Mouse (Mus musculus) lung, adult 2 months (tissue): ENCODE measurements around the gene 4930519P11Rik.

ENCODE experiments used
- CTCF ChIP-seq: fragments of 200-500 bp; IDR thresholded peaks from 2 replicates; pipeline ENCODE4 v1.5.1; 2011; ENCODE audit warnings: mild to moderate bottlenecking, low read length, control low read depth; ENCODE audit not compliant: insufficient read depth
- POLR2A ChIP-seq: fragments of 200-500 bp; IDR thresholded peaks from 2 replicates; pipeline ENCODE4 v1.6.1; 2011; ENCODE audit warnings: low read depth, mild to moderate bottlenecking, control low read depth, low read length, borderline replicate concordance; ENCODE audit errors: extremely low read depth

DNA sequence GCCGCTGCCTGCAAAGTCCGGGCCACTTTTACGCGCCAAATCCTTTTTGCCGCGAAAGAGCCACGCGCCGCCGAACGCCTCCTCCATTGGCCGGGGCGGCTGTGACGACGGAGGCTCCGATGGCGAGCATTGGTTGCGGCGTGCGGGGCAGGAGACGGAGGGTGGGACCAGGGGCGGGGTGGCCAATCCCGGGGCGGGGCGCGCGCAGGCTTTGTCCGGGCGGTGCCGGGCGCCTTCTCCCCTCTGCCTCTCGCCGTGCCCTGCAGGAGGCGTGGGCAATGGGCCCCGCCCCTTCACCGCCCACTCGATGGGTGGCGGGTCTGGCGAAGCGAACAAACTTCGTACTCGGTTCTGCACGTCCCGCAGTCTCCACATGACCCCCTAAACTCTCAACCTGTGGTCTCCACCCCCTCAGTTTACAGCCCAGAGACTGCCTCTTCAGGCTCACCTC lies 43.4 kb downstream of the 4930519P11Rik start, which contains the start of gene E2f1:
- TF ChIP-seq POLR2A (no peak), CTCF (no peak)
